ENCODE assay signal across 8 mouse cellular contexts in genomic region chr1:133695901-133696300, GRCm38 (mm10). TPM values are rescaled to one million over a fixed set of nuclear protein-coding genes. Genes with fewer than 3 reads are reported as not detected.
A peak's percentile ranks its signal among the peaks of the same experiment; 100 is the strongest.
DNase-seq lines count a peak whose midpoint lies in the region; ATAC-seq and TF ChIP-seq lines count a peak whose summit lies in the region.

No protein-coding gene starts in this region.

- H3K9ac ChIP-seq in lung, embryonic 16.5 days (ENCODE audit: low read length), result no peak overlapping the region

- no peak for TF ChIP-seq CTCF in spleen, adult 2 months (IDR thresholded peaks at IDR 0.05; ENCODE audit: extremely low read depth, insufficient read depth, insufficient read length, insufficient replicate concordance)
- TF ChIP-seq CTCF in kidney, adult 2 months (conservative IDR thresholded peaks at IDR 0.05; ENCODE audit: insufficient read depth, insufficient read length, low read depth, low read length), result no peak

- peak overlapping the region; percentile 38 for H3K4me2 ChIP-seq in lung, embryonic 16.5 days (ENCODE audit: low read depth, low read length)

- H3K27me3 ChIP-seq in spleen, adult 2 months (ENCODE audit: control insufficient read depth, insufficient read depth, low read length), result no peaks in the 10 kb centered on the region
- no peaks in the 10 kb centered on the region for H3K27me3 ChIP-seq in kidney, adult 2 months (replicated peaks; ENCODE audit: control insufficient read depth, insufficient read depth, low read length)
- H3K27me3 ChIP-seq in lung, embryonic 16.5 days (ENCODE audit: control insufficient read depth, insufficient read depth, low read depth, low read length), result no peaks in the 10 kb centered on the region

- no peaks in the 10 kb centered on the region for H3K9me3 ChIP-seq in lung, embryonic 16.5 days (ENCODE audit: control insufficient read depth, low read length)

- H3K27ac ChIP-seq in spleen, adult 2 months (ENCODE audit: insufficient read depth, low read length), result peak overlapping the region; percentile 59; the same call in 1 of the 2 replicates
- H3K27ac ChIP-seq in kidney, adult 2 months (ENCODE audit: insufficient read depth, low read depth, low read length), result peak overlapping the region; percentile 61; the same call in 1 of the 2 replicates
- peak overlapping the region; percentile 96 for H3K27ac ChIP-seq in lung, embryonic 16.5 days (ENCODE audit: low read length)

- H3K36me3 ChIP-seq in spleen, adult 2 months (ENCODE audit: control insufficient read depth, insufficient read depth, low read length), result no peaks in the 10 kb centered on the region
- H3K36me3 ChIP-seq in kidney, adult 2 months (ENCODE audit: control insufficient read depth, insufficient read depth, low read length), result no peaks in the 10 kb centered on the region
- H3K36me3 ChIP-seq in lung, embryonic 16.5 days (ENCODE audit: control insufficient read depth, insufficient read depth, low read length), result no peaks in the 10 kb centered on the region

- H3K4me3 ChIP-seq in spleen, adult 2 months (ENCODE audit: extremely low read depth, insufficient read depth, insufficient read length), result no peak overlapping the region
- H3K4me3 ChIP-seq in kidney, adult 2 months (ENCODE audit: insufficient read depth, low read depth, low read length), result no peak overlapping the region
- no peak overlapping the region for H3K4me3 ChIP-seq in lung, embryonic 16.5 days (ENCODE audit: low read length)

- no peak for DNase-seq in spleen, adult 2 months (ENCODE audit: low read depth in 1 of 2, low spot score in 2 of 2)
- no peak for DNase-seq in spleen, postnatal 14 days (ENCODE audit: low spot score in 2 of 2)
- DNase-seq in fat pad, adult 2 months (ENCODE audit: extremely low read depth, low read depth, low spot score), result peak; percentile 56
- DNase-seq in kidney, adult 2 months, result peak; percentile 94
- DNase-seq in thymus, postnatal 36 days, result no peak
- no peak for DNase-seq in gastrocnemius, adult 18-20 months (ENCODE audit: low spot score)
- DNase-seq in cerebellum, adult 9-10 months, result no peak

- no peak for TF ChIP-seq POLR2A in spleen, adult 2 months (IDR thresholded peaks at IDR 0.05; ENCODE audit: low read depth, low read length)
- TF ChIP-seq POLR2A in kidney, adult 2 months (IDR thresholded peaks at IDR 0.05; ENCODE audit: low read depth, low read length), result no peak

- ATAC-seq in lung, embryonic 16.5 days (ENCODE audit: low read depth), result peak; percentile 81

- WGBS in spleen, adult 2 months, result 62% methylated on average over 7 of the region's 7 CpGs
- WGBS in kidney, adult 2 months, result 9% methylated on average over 7 of the region's 7 CpGs
- 13% methylated on average over 7 of the region's 7 CpGs for WGBS in lung, embryonic 16.5 days

- peaks cover 46% of the 10 kb centered on the region; the same call in 1 of the 2 replicates for H3K4me1 ChIP-seq in spleen, adult 2 months (ENCODE audit: control insufficient read depth, insufficient read depth, insufficient read length)
- H3K4me1 ChIP-seq in kidney, adult 2 months (ENCODE audit: control insufficient read depth, insufficient read depth, low read length), result peaks cover 19% of the 10 kb centered on the region
- H3K4me1 ChIP-seq in lung, embryonic 16.5 days (replicated peaks; ENCODE audit: control insufficient read depth, insufficient read depth, low read length), result peaks cover 31% of the 10 kb centered on the region

RNA-seq across cellular contexts. Expression of gene Lax1, which starts 6.0 kb away (rescaled TPM):
- 35.4 and 39.2 TPM in 2 replicates for polyA plus RNA-seq in spleen, adult 2 months (2012; rRNA removed)
- polyA plus RNA-seq in kidney, adult 2 months (2012; rRNA removed), result 0.34 and 1.8 TPM in 2 replicates
- 0.26 and 0.44 TPM in 2 replicates for polyA plus RNA-seq in lung, embryonic 16.5 days (2015; fragmentation: Nextera tagmentation; extraction: Ambion mirVana)
- total RNA-seq in gastrocnemius, adult 18-20 months (2021), result not detected

RNA-seq across cellular contexts. Expression of gene Gm38394, which starts 34.8 kb away (rescaled TPM):
- polyA plus RNA-seq in spleen, adult 2 months (2012; rRNA removed), result 1.4 and 1.6 TPM in 2 replicates
- 2.1 and 2.2 TPM in 2 replicates for polyA plus RNA-seq in kidney, adult 2 months (2012; rRNA removed)
- 5.4 TPM in 2 replicates for polyA plus RNA-seq in lung, embryonic 16.5 days (2015; fragmentation: Nextera tagmentation; extraction: Ambion mirVana)
- 10 to 100 TPM; 25.6 to 26.2 TPM for total RNA-seq in gastrocnemius, adult 18-20 months (2021)

RNA-seq across cellular contexts. Expression of gene Zbed6, which starts 35.2 kb away (rescaled TPM):
- 1.2 and 1.7 TPM in 2 replicates for polyA plus RNA-seq in spleen, adult 2 months (2012; rRNA removed)
- 2.2 and 2.5 TPM in 2 replicates for polyA plus RNA-seq in kidney, adult 2 months (2012; rRNA removed)
- not detected in 2 replicates for polyA plus RNA-seq in lung, embryonic 16.5 days (2015; fragmentation: Nextera tagmentation; extraction: Ambion mirVana)
- total RNA-seq in gastrocnemius, adult 18-20 months (2021), result 1 to 10 TPM; 4.8 to 6.1 TPM

Comparison
In these comparisons a context has a peak if more than half of its experiments do, and no peak if none do; other contexts are left out.
1. DNase-seq: peak in fat pad, adult 2 months (single experiment) and kidney, adult 2 months (single experiment); none in spleen, adult 2 months (0 of 2), spleen, postnatal 14 days (0 of 2), thymus, postnatal 36 days (0 of 2), gastrocnemius, adult 18-20 months (single experiment) and cerebellum, adult 9-10 months (single experiment).
2. RNA of gene Lax1, which starts 6.0 kb away (polyA plus RNA-seq): 35.4 to 39.2 TPM in spleen, adult 2 months; 0.34 to 1.8 TPM in kidney, adult 2 months and 0.26 to 0.44 TPM in lung, embryonic 16.5 days; every median in the first group is over 10 times any median in the second.
3. Peak in every context shown above with its lines, with median percentiles within 50 percentile points of each other: H3K27ac ChIP-seq.